Mouse (Mus musculus) adipocyte (in vitro differentiated cells): ENCODE results near the gene Tmem138.
A peak's percentile ranks its signal among the peaks of the same experiment; 100 is the strongest.

Experiments used
- DNase-seq: peaks from one replicate; pipeline ENCODE4 v3.0.0-alpha.2; 2016; ENCODE audit warnings: low spot score

Gene Tmem138

GRCm38 (mm10) chr19:10576690-10577561, at the start of gene Tmem138, which contains the start of gene Cyb561a3:
TSS of gene Tmem138 (minus strand) at chr19:10577362.
TSS of gene Cyb561a3 (plus strand) at chr19:10577172.
- peak; percentile 98 for DNase-seq

GRCm38 (mm10) chr19:10608573-10609240, 31.5 kb upstream of the Tmem138 start:
- peak; percentile 43 for DNase-seq

- DNase-seq = peak; percentile 61
Measured at GRCm38 (mm10) chr19:10605901-10606622, 28.9 kb upstream of the Tmem138 start.

GRCm38 (mm10) chr19:10605293-10605900, 28.2 kb upstream of the Tmem138 start, which contains the start of the genes Ddb1 and Tkfc:
TSS of gene Ddb1 (plus strand) at chr19:10605327.
TSS of gene Tkfc (minus strand) at chr19:10605654.
- peak; percentile 99 for DNase-seq

- DNase-seq = peak; percentile 34
Measured at GRCm38 (mm10) chr19:10604534-10604933, 27.4 kb upstream of the Tmem138 start.

- no peak for DNase-seq
Measured at GRCm38 (mm10) chr19:10603660-10604523, 26.7 kb upstream of the Tmem138 start.

GRCm38 (mm10) chr19:10602787-10603186, 25.6 kb upstream of the Tmem138 start:
- peak; percentile 97 for DNase-seq

- DNase-seq = no peak
Measured at GRCm38 (mm10) chr19:10602247-10602769, 25.1 kb upstream of the Tmem138 start.

- DNase-seq = no peak
Measured at GRCm38 (mm10) chr19:10599648-10600047, 22.5 kb upstream of the Tmem138 start.

GRCm38 (mm10) chr19:10598188-10598587, 21.0 kb upstream of the Tmem138 start:
- DNase-seq = no peak

- DNase-seq = no peak
Measured at GRCm38 (mm10) chr19:10591659-10592377, 14.7 kb upstream of the Tmem138 start.

GRCm38 (mm10) chr19:10590301-10590700, 13.1 kb upstream of the Tmem138 start:
- no peak for DNase-seq

GRCm38 (mm10) chr19:10589127-10589857, 12.1 kb upstream of the Tmem138 start:
- DNase-seq = peak; percentile 51

- DNase-seq = no peak
Measured at GRCm38 (mm10) chr19:10587231-10587630, 10.1 kb upstream of the Tmem138 start.

GRCm38 (mm10) chr19:10585112-10585511, 8.0 kb upstream of the Tmem138 start:
- no peak for DNase-seq

- no peak for DNase-seq
Measured at GRCm38 (mm10) chr19:10583550-10584146, 6.5 kb upstream of the Tmem138 start.

GRCm38 (mm10) chr19:10581984-10582383, 4.8 kb upstream of the Tmem138 start:
- DNase-seq = no peak

- no peak for DNase-seq
Measured at GRCm38 (mm10) chr19:10580761-10581160, 3.6 kb upstream of the Tmem138 start.

GRCm38 (mm10) chr19:10580102-10580501, 2.9 kb upstream of the Tmem138 start:
- DNase-seq = no peak
